Mouse (Mus musculus) c-Kit-positive CD71-positive TER-119-negative erythroid progenitor cells, embryonic 14.5 days (primary cell): Measurements from ENCODE around the gene Icam1.
"Not testable (repeated sequence)": the region's sequence is repeated elsewhere in the genome, so short reads cannot be mapped to it uniquely, and the experiment has no call there.

Experiments used
- DNase-seq: peaks from one replicate; pipeline ENCODE4 v3.0.0-alpha.2; 2013; ENCODE audit warnings: low read depth

Icam1 gene

DNA sequence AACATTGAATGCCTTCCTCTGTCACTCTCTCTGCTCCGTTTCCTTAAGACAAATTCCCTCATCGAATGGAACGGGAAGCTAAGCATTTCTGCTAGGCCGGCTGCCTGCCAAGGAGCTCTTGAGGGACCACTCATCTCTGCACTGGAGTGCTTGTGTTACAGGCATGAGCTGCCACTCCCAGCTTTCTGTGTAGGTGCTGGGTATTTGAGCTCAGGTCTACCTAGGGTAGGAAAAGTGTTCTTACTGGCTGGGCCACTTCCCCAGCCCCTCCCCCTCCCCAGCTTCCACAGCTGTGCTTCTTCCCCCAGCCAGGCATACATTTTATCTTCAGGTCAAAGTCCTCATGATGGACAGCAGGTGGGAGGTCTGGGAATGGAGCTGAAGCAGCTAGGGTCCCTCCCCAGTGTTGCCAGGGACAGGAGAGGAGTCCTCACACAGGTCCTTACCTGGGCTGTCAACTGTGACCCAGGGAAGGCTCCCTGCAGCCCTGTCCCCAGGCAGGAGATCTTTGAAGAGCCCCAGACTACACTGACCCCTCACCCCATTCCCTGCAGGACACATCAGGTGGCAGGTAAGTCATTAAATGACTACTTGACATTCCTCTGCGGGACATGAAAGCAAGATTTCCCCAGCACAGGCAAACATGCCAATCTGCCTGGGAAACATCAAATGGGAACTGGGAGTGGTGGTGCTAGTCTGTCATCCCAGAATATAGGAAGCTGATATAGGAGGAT lies 22.5 kb upstream of the Icam1 start:
- no peak for DNase-seq

DNA sequence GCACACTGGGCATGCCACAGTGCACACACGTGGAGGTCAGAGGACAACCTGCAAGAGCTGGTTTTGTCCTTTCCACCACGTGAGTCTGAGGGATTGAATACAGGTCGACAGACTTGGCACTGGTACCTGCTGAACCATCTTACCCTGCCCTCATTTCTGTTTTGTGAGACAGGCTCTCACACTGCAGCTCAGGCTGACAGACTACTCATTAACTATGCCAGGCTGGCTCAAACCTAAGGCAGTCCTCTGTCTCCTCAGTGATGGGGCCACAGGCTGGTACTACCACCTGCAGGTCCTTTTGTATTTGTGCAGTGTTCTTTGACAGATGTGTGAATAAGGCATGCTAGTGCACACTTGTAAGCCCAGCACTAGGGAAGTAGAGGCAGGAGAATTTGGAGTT lies 20.7 kb upstream of the Icam1 start:
- no peak for DNase-seq

DNA sequence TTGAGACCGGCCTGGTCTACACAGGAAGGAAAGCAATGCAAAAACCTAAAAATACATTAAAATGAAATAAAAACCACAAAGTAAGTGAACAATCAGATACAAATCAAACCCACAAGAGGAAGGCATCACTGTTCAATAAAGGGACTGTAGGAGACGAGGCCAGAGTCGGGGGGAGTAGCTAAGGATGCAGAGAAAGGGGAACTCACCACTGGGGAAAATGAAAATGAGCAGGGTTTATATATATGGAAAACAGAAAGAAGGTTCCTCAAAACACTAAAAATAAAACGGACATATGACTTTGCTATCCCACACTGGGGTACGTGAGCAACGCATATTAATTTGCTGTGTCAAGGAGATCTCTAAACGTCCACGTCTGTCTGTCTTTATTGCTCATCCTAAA lies 18.7 kb upstream of the Icam1 start:
- DNase-seq: no peak

DNA sequence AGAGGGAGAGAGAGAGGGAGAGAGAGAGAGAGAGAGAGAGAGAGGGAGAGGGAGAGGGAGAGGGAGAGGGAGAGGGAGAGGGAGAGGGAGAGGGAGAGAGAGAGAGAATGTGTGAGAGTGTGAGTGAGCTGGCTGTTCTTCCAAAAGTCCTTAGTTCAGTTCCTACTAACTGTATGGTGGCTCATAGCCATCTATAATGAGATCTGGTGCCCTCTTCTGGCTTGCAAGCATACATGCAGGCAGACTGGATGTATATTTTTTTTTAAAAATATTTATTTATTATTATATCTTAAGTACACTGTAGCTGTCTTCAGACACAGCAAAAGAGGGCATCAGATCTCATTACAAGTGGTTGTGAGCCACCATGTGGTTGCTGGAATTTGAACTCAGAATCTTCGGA lies 17.4 kb upstream of the Icam1 start:
- DNase-seq: not testable (repeated sequence)

DNA sequence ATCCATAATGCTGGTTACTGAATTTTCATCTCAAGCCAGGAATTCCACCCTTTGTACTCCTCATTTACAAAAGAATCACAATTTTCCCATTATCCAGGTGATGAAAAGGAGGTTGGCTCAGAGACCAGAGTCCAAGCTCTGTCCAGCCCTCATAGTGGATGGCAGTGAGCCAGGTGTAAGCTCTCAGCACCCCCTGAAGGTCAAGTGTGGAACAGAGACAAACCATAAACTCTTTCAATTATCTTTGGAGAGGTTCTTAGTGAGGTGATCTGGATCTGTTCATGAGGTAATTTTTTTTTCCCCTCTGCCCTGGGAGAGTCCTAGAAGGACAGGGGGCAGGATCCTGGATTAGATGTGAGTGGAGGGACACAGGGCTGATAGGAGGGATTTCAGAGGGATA lies 15.0 kb upstream of the Icam1 start:
- no peak for DNase-seq

DNA sequence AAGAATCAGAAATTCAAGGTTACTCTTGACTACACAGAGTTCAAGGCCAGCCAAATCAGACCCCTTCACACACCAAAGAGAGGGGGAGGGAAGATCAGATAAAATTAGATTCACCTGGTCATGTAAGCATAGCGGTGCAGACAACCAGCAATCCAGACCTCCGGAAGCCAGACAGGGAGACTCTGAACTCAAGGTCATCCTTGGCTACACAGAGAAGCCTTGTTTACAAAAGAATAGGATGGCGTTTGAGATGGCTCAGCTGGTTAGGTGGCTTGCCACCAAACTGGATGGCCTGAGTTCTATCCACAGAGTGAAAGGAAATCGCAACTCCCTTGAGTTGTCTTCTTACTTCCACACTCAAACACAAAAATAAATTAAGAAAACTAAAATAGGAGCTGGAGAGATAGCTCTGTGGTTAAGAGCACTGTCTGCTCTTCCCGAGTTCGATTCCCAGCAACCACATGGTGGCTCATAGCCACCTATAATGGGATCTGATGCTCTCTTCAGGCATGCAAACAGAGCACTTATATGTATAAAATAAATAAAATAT lies 14.1 kb upstream of the Icam1 start:
- no peak for DNase-seq

DNA sequence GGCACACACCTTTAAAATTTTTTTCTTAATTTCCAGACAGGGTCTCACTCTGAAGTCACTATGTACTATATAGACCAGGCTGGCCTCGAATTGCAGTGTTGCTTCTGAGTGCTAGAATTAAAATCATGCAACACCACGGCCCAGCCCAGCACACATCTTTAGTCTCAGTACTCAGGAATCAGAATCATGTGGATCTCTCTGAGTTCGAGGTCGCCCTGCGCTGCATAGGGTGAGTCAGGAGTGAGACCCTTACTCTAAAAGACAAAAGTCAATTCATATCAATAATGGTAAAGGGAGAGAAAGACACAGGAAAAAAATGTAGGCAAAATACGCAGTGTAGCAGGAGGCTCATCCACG lies 13.5 kb upstream of the Icam1 start:
- DNase-seq: no peak

DNA sequence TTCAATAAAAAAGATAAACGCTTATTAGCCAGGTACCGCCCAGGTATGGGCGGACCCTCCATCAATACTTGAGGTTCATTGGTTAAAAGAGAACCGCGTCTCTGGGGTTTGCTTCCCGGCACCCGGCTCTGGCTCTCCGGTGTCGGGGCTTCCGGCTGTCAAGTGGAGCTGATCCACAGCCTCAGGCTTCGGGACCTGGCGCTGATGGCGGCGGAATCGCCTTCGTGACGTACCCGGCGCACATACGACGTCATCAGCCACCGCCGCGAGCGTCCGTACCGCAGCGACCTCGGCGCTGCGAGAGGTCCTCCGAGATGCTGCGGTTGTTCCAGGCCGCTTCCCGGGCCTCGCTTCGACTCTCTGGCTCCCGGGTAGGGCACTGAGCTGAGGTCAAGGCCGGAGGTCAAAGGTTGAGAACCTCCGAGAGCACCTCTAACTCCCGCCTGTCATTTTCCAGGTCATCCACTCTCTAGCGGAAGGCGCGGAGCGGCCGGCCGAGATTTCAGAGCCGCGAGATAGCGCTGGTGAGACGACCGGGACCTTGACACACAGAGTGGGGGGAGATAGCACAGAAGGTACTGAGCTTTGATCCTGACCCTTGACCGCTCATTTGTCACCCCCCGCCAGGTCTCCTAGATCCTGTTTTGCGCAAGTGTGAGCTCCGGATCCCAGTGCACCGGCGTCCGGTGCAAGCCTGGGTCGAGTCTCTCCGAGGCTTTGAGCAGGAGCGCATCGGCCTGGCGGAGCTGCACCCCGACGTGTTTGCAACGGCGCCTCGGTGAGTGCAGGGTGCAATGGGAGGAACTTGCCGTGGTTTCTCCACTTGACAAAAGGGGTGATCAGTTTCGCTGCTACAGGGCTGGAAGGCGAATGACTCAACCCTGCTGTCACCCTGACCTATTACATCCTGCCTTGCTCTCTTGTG lies 12.9 kb upstream of the Icam1 start, which contains the start of gene Mrpl4:
Gene Mrpl4, plus strand, starts transcription at position 112 of the 925 bp plus-strand sequence.
- DNase-seq: peak; percentile 79

DNA sequence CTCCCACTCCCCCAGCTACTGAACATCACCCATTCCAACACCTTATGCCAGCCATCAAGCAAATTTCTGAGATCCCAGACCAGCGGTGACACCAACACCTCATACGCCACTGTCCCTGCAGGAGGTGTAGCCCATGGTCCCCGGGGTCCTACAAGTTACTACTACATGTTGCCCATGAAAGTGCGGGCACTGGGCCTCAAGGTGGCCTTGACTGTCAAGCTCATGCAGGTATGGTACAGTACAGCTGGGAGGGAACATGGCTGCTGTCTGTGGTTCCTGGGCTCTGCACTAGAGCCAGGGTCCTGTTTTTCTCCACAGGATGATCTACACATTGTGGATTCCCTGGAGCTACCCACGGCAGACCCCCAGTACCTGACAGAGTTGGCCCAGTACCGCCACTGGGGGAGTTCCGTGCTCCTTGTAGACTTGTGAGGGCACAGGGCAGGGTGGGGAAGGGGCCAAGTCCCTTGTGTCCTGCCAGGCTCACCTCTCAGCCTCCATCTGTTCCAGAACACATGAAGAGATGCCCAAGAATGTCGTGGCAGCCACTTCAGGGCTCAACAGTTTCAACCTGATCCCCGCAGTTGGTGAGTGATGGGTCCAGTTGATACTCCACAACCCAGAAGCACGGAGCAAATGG lies 8.4 kb upstream of the Icam1 start:
- DNase-seq: no peak

DNA sequence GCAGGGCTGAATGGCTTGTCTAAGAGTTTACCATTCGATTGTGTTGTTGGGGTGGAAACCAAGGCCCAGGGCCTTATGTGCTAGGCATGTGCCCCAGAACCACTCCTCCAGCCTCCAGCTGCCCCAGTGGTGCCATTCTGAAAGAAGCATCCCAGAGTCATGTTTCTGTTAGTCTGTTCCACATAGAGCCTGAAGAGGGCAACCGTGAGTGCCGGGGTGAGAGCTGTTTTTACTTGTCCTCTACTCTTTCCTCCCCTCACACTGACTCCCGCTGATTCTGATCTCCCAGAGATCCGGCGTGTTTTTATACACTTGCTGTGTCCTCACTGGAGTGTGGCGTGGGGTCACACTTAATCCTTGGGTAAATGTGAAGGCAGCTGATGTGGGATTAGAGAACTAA lies 7.8 kb upstream of the Icam1 start:
- DNase-seq: no peak

DNA sequence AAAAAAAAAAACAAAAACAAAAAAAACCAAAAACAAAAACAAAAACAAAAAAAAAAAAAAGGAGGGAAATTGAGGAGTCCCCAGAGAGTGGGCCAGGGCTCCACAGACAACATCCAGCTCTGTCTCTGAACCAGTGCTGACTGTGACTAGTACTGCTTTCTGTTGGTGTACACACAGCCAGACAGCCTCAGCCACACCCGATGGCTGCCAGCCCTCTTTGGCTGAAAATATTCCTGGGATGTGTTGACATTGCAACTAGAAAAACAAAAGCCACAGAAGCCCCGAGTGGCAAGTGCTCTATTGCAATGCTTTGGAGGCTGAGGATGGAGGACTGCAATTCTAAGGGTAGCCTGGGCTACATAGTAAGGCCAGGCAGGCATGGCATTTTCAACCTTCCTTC lies 5.4 kb upstream of the Icam1 start:
- no peak for DNase-seq

DNA sequence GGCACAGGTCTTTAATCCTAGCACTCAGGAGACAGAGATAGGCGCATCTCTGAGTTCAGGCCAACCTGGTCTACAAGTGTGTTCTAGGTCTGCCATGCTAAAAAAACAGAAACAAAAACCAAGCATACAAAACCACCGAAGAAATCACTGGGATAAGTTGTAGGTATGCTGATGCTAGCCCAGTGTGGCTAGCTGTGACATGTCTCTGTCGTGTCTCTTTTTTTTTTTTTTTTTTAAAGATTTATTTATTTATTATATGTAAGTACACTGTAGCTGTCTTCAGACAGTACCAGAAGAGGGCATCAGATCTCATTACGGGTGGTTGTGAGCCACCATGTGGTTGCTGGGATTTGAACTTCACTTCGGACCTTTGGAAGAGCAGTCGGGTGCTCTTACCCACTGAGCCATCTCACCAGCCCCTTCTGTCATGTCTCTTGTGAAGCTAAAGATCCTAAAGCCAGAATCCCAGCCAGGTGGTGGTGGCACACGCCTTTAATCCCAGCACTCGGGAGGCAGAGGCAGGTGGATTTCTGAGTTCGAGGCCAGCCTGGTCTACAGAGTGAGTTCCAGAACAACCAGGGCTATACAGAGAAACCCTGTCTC lies 4.7 kb upstream of the Icam1 start:
- not testable (repeated sequence) for DNase-seq

DNA sequence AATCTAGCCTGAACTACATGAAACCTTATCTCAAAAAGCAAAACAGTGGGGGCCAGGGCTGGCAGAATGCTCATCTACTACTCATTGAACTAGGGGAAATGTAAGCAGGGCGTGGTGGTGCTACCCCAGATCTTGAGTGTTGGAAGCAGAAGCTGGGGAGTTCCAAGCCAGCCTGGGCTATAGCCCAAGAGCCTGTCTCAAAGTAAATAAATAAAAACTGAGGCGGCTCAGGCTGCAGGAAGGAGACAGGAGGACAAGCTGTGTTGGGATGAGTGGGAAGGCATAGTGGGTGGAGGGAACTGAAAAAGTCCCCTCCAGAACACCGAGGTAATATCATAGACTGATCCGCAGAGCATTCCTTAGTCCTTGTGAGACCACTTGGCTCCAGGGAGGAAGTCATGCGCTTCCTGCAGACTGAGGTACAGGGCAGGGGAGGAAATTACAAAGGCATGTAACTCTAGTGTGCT lies 3.9 kb upstream of the Icam1 start:
- DNase-seq: no peak

DNA sequence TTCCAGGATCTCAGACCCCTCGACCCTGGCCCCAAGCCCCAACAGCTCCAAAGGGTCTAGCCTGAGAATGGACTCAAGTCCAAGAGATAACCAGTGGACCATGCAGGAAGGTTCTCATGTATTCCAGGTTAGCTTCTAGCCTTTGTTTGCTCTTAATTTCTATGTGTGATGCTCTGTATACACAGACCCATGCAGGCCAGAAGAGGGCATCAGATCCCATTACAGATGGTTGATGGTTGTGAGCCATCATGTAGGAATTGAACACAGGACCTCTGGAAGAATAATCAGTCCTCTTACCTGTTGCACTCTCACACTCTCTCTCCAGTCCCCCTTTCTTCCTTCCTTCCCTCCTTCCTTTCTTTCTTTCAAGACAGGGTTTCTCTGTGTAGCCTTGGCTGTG lies 3.4 kb upstream of the Icam1 start:
- DNase-seq: no peak

DNA sequence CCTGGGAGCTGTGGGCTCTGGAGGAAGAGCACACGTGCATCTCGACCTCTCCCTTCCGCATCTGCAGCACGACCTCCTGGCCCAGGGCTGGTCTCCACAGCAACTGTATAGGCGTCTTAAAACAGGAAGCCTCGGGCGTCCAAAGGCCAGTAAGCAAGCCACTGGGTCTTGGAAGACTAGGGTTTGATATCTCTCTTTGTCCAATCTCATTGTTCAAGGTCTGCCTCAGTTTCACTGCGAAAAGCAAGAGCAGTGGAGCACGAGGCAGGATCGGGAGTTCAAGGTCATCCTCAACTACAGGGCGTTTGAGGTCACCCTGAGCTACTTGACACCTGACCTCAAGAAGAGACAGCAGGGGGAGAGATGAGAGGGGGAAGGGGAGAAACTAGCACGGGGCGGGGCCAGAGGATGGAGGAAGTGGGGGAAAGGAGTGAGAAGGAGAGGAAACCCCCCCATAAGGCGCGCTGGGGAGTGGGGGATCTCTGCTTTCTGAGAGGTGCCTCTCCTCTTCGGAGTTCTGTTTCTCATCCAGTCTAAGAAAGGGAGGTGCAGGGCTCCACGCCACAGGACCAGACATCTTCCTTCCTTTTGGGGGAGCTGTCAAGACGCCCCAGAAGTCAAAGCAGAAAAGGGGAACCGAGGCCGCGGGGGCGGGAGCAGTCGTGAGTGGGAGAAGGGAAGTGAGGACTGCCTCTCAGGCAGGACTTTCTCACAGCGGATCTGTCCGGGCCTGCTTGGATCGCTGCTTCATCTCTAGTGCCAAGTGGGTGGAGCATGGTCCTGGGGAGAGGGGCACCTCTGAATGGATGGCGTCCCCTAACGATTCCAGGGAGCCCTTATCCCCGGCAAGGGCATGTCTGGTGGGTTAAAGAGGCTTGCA lies 854 bp upstream of the Icam1 start:
- DNase-seq: no peak

DNA sequence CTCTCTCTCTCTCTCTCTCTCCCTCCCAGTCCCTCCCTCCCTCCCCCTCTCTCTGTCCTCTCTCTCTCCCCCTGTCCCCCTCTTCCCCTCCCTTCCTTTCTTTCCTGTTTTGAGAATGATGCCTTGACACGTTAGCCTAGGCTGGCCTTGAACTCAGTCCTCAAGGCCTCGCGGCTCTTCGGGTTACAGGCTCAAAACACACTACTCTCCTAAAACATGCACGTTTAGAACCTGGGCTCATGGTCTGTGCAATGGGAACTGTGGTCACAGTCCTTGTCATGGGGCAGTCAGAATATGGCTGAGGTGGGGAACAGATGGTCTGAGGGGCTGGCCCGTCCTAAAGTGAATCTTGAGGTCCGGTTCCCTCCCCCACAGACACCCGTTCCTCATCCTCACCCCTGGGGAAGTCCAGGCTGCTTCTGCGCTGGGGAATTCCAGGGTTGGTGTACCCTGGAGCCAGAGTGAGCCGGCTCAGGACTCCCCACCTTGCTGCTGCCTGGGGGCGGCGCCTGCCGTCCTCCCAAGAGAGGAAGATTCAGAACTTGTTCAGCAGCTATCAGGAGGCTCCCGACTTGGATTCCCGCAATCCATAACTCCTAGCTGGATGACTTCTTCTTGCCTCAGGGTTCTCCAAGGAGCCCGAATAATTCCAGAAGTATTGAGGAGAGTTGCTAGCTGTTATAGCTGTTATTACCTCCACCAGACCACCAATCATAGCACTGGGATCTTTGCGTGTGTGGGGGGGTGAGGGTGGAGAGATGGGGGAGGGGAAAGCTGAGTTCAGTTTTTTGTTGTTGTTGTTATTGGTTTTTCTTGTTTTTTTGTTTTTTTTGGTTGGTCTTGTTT lies 769 bp downstream of the Icam1 start:
- no peak for DNase-seq

DNA sequence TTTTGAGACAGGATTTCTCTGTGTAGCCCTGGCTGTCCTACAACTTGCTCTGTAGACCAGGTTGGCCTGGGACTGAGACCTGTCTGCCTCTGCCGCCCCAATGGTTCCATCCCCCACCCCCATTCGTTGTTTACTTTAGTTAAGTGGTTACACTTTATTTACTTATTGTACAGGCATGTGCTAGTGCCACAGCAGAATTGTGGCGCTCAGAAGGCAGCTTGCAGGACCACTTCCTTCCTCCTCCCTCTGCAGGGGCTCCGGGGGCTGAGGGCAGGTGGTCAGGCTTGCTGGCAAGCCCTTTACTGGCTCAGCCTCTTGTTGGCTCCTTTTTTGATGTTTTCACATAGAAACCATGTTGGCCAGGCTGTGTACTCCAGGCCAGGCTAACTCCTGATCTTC lies 1.4 kb downstream of the Icam1 start:
- no peak for DNase-seq

DNA sequence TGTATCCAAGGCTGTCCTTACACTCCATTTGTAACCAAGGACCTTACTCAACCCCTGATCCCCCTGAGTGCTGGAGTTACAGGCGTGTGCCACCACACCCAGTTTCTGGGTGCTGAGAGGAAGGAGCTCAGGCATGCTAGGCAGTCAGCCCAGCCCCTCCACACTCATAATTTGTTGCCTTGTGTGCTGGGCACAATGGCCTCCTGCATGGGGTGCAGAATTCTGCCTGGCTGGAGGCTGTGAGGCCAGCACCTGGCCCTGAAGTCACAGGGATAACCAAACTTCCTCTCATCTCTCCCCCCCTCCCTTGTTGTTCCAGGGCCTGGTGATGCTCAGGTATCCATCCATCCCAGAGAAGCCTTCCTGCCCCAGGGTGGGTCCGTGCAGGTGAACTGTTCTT lies 2.8 kb downstream of the Icam1 start:
- DNase-seq: no peak

DNA sequence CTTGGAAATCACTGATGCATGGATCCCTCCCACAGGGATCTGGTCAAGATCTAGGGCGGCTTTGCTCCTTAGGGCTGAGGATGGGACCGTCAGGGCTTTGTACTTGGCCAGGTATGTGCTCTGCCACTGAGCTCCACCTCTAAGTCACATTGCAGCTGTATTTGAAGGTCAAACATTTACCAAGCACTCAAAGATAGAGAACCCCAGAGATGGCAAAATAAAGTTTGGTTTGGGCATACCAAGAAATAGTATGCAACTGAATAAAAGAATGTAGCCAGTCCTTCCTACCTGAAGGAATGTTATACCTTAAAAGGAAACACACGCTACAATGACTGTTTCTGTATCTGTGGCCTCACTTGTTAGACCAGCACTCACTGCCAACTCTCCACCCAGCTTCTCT lies 5.6 kb downstream of the Icam1 start:
- DNase-seq: no peak

DNA sequence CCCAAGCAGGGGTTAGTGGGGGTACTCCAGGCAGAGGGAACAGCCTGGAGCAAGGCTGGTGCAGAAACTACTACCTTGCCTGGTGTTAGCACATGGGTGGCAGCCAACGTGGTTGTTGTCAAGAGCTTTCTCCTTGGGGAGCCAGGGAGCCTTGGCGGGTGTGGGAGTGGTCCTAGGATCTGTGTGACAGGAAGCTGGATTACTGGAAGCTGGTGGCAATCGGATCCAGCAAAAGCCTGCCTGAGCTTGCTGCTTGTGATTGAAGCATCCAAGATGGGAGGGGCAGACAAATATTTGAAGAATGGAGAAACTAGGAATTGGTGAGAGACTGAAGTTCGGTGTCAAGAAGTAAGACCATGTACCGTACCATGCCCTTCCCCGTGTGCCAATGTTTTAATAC lies 6.5 kb downstream of the Icam1 start:
- no peak for DNase-seq
